Mouse (Mus musculus) liver, postnatal 0 days (tissue): ENCODE results near the gene Galnt14.

Experiments
- CTCF ChIP-seq: sonication (generic); IDR thresholded peaks from 2 replicates; pipeline ENCODE4 v1.5.1; 2016; ENCODE audit warnings: antibody characterized with exemption, low read depth
- EP300 ChIP-seq: IDR thresholded peaks from 2 replicates; pipeline ENCODE4 v1.6.1; 2016; ENCODE audit warnings: antibody characterized with exemption, low read depth, mild to moderate bottlenecking

DNA sequence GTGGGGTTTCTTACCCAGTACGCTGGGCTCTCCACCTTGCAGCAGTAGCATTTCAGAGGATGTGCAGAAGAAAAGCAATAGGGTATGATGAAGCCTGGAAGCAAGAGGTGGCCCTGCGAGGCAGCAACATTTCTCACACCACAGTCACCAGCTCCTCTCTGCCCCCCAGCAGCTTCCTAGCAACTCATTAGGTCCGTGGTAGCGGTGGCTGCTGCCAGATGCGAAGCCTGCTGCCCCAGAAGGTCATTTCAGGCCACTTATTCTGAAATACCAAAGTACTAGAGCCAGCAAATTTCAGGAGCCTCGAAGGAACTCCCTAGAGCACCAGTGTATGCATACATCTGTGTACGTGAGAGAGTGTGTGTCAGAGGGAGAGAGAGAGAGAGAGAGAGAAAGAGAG, 9.2 kb downstream of the Galnt14 start:
- TF ChIP-seq EP300 (no peak), CTCF (no peak)
